Mouse (Mus musculus): ENCODE results near the gene Mthfsd.
"Not testable (repeated sequence)": the region's sequence is repeated elsewhere in the genome, so short reads cannot be mapped to it uniquely, and the experiment has no call there.

The Mthfsd gene

GRCm38 (mm10) chr8:121107668-121108656 lies at the start of gene Mthfsd:
TSS of gene Mthfsd (minus strand) at chr8:121108392.
- in situ Hi-C loops (cut with MboI, MseI) = loop anchor here (25.0 kb wide), 1 partner anchor 804 kb away; the partner anchor contains the start of gene Slc7a5

- in situ Hi-C loops (cut with MboI, MseI) = no loop called here
These were observed 48.8 kb upstream of the Mthfsd start for GRCm38 (mm10) chr8:121156990-121157491.

DNA sequence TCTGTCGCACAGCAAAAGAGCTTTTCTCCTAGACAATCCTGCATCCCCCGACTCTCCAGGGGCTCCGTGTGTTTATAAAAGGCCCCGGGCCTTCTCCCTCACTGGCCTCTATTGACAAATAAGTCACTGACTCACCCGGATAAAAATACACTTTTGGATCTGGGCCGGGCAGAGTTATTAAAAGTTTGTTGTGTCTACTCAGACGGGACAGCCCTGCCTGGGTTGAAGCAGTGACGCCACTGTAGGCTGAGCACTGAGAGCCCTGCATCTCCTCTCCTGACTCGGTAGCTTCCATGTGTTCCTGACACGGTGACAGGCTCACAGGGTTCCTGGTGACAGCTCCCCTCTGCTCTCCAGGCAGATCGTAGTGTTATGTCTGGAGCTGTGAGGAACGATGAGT lies 44.2 kb upstream of the Mthfsd start:
- in situ Hi-C loops (cut with MboI, MseI) = no loop called here

DNA sequence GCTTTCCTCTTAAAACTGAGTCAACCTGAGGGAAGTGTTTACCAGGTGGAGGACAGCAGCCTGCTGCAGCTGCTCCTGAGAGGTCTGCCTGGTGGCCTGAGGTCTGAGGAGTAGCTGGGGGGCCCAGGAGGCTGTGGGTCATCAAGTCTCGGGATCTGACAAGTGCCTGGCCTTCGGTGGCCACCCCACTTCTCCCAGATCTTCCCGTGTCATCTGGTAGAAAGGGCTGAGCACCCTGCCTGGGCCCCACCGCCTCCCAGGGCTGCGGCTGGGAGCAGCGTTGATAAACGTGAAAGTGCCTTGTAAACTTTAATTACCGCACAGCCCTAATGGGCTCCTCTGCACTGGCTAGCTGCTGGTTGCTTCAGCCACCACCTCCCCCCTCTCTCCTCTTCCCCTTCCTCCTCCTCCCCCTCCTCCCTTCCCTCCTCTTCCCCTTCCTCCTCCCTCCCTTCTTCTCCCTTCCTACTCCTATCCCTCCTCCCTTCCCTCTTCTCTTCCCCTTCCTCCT lies 40.4 kb upstream of the Mthfsd start:
- in situ Hi-C loops (cut with MboI, MseI) = no loop called here

DNA sequence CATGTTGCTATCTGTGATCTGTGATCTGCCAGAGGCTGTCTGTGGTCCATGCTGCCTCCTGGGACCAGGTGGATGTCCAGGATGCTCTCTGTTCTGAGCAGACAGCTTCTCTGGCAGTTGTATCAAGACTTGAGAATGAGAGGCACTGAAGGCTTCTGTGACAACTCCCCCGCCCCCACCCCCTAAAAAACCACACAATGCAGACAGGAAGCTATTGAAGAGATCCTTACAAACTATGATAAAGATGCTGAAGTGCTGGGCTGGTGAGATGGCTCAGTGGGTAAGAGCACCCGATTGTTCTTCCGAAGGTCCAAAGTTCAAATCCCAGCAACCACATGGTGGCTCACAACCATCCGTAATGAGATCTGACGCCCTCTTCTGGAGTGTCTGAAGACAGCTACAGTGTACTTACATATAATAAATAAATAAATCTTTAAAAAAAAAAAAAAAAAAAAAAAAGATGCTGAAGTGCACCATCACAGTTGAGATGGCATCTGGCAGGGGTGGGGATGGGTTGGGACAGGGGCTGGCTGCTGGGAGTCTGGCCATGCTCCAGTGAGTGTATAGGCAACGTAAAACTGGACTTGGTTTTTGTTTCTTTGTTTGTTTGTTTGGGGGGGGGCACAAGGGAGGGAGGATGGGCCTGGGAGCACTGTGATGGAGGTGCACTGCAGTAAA lies 37.4 kb upstream of the Mthfsd start:
- in situ Hi-C loops (cut with MboI, MseI) = not testable (repeated sequence)

GRCm38 (mm10) chr8:121136856-121137255 lies 28.7 kb upstream of the Mthfsd start:
- in situ Hi-C loops (cut with MboI, MseI) = no loop called here

GRCm38 (mm10) chr8:121134512-121134911 lies 26.3 kb upstream of the Mthfsd start:
- in situ Hi-C loops (cut with MboI, MseI) = no loop called here

GRCm38 (mm10) chr8:121134102-121134501 lies 25.9 kb upstream of the Mthfsd start:
- in situ Hi-C loops (cut with MboI, MseI) = no loop called here

- in situ Hi-C loops (cut with MboI, MseI) = no loop called here
These were observed 24.8 kb upstream of the Mthfsd start for GRCm38 (mm10) chr8:121132961-121133513.

- in situ Hi-C loops (cut with MboI, MseI) = no loop called here
These were observed 22.3 kb upstream of the Mthfsd start for GRCm38 (mm10) chr8:121130522-121130921.

GRCm38 (mm10) chr8:121129265-121129940 lies 21.2 kb upstream of the Mthfsd start:
- in situ Hi-C loops (cut with MboI, MseI) = loop anchor here (10.0 kb wide), 1 partner anchor 365 kb away; no protein-coding TSS in a partner anchor

DNA sequence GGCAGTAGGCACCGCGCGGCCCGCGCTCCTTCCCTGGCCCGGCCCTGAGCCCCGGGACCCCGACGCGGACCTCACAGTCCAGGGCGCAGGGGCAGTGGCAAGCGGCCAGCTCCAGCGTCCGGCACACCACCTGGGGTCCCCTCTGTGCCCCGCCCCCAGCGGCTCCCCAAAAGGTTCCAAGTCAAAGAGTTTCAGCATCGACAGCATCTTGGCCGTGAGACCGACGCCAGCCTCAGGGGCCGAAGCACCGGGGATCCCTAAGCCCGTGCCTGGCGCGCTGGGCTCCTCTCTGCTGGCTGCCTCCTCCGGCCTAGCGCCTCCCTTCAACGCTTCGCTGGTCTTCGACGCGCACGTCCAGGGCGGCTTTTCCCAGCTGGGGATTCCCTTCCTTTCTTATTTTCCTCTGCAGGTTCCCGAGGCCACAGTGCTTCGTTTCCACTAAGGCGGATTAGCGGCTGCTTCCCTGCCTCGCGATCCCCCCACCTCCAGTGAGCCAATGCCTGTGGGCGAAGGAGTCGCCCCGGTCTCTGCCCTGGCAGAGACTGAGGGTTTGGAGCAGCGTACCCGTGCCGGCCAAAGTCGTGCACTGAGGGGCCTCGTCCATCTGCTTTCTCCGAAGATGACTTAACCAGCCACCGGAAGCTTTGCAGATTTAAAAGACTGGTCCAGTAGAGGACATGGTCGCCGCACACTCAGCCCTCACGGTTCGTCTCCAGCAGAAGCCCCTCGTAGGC lies 20.5 kb upstream of the Mthfsd start:
- in situ Hi-C loops (cut with MboI, MseI) = loop anchor here (10.0 kb wide), 1 partner anchor 366 kb away; no protein-coding TSS in a partner anchor

DNA sequence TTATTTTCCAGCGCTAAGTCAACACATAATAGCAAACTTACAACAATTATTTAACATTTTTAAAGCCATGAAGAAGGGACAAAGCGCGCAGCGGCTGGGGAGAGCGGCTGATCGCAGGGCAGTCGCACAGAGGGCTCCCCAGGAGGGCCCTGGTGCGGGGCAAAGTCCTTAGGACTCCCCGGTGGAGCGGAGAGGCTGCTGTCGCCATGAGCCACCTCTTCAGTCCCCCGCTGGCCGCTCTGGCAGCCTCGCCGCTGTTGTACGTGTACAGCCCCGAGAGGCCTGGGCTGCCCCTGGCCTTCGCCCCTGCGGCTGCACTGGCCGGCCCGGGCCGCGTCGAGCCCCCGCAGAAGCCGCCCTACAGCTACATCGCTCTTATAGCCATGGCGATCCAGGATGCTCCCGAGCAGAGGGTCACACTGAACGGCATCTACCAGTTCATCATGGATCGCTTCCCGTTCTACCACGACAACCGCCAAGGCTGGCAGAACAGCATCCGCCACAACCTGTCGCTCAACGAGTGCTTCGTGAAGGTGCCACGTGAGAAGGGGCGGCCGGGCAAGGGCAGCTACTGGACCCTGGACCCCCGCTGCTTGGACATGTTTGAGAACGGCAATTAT lies 19.7 kb upstream of the Mthfsd start, which contains the start of gene Foxl1:
Gene Foxl1, plus strand, starts transcription at position 185 of the 620 bp plus-strand sequence.
- in situ Hi-C loops (cut with MboI, MseI) = loop anchor here (10.0 kb wide), 1 partner anchor 367 kb away; no protein-coding TSS in a partner anchor

DNA sequence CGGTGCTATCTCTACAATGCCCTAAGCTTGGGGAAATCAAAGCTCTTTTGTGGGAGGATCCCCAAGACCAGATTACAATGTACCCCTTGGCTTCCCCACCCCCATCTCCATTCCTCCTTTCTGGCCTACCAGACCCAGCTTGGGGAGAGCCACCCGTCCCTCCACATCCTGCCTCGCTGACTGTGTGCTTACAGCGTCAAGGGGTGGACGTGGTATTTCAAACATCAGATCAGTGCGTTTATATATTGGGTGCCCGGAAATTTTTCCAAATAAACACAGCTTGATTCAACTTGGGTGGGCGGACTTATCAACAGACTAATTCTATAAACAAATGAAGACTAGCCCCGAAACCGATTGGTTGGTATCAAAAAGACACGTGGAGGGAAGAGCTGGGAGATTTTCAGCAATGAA lies 19.1 kb upstream of the Mthfsd start:
- in situ Hi-C loops (cut with MboI, MseI) = loop anchor here (10.0 kb wide), 1 partner anchor 368 kb away; no protein-coding TSS in a partner anchor

GRCm38 (mm10) chr8:121126694-121127093 lies 18.5 kb upstream of the Mthfsd start:
- in situ Hi-C loops (cut with MboI, MseI) = loop anchor here (10.0 kb wide), 1 partner anchor 368 kb away; no protein-coding TSS in a partner anchor

GRCm38 (mm10) chr8:121126191-121126590 lies 18.0 kb upstream of the Mthfsd start:
- in situ Hi-C loops (cut with MboI, MseI) = loop anchor here (10.0 kb wide), 1 partner anchor 369 kb away; no protein-coding TSS in a partner anchor

DNA sequence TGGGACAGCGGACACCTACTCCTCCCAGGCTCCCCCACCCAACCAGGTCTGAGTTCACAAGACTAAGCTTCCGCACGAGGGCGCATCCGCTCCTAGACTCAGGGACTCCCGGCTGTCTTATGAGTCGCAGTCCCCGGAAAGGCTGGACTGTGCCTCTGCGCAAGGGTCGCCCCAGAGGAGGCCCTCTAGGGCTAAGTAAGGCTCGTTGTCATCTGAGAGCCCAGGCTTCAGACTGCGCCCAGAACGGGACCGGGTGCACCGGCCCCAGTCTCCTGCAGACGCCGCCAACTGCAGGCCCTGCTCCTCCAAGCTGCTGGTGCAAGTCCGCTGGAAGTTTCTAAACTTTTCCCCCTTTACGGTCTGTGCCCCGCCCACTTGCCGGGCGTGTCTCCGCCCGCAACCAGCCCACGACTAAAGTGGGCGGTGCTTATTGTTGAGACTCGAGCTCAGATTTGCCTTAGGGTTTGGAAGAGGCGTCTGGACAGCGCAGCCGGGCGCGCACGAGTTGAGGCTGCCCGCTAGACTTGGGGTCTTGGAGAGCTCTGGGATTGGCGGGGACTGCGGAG lies 17.2 kb upstream of the Mthfsd start:
- in situ Hi-C loops (cut with MboI, MseI) = loop anchor here (10.0 kb wide), 1 partner anchor 369 kb away; no protein-coding TSS in a partner anchor

- in situ Hi-C loops (cut with MboI, MseI) = loop anchor here (5.0 to 25.0 kb wide), 3 partner anchors 88 to 788 kb away; partner anchors contain the start of gene Slc7a5
These were observed 16.5 kb upstream of the Mthfsd start for GRCm38 (mm10) chr8:121124547-121125239.
